In genomic region chr15:12490527-12490926, GRCm38 (mm10) we compare ENCODE assay signal across 9 mouse cellular contexts.
DNase-seq lines count a peak whose midpoint lies in the region; ATAC-seq and TF ChIP-seq lines count a peak whose summit lies in the region.
"Had no signal": no experiment of that assay in that cellular context is flagged by ENCODE, and none has a peak within 500 bp of the region (broad histone marks: within the 10 kb centered on the region; RNA-seq: fewer than 3 reads in every experiment).

No protein-coding gene starts in this region.

- intact Hi-C loops in heart, postnatal 14 days (cut with DNase I), result loop anchor here (5.0 kb wide), 1 partner anchor 108 kb away; no protein-coding TSS in a partner anchor

- 10% methylated on average over 7 of the region's 7 CpGs for WGBS in embryonic facial prominence, embryonic 15.5 days
- 37% methylated on average over 7 of the region's 7 CpGs for WGBS in limb, embryonic 14.5 days
- WGBS in neural tube, embryonic 15.5 days, result 28% methylated on average over 7 of the region's 7 CpGs

- H3K4me1 ChIP-seq in embryonic facial prominence, embryonic 15.5 days, result peaks cover 12% of the 10 kb centered on the region
- peaks cover 21% of the 10 kb centered on the region for H3K4me1 ChIP-seq in limb, embryonic 14.5 days (ENCODE audit: control insufficient read depth, insufficient read depth, low read length)
- H3K4me1 ChIP-seq in neural tube, embryonic 15.5 days, result peaks cover 19% of the 10 kb centered on the region

- peak; percentile 98 for DNase-seq in heart, adult 11 months
- no peak for DNase-seq in heart, adult 8-10 months (ENCODE audit: low spot score)
- DNase-seq in heart, postnatal 14 days, result peak; percentile 49 to 60
- DNase-seq in limb, embryonic 14.5 days (ENCODE audit: low spot score), result no peak
- DNase-seq in cerebellum, adult 18-20 months, result no peak
- DNase-seq in left cerebral cortex, adult 11 months (ENCODE audit: low spot score), result no peak

- no peak overlapping the region for H3K9ac ChIP-seq in embryonic facial prominence, embryonic 15.5 days
- no peak overlapping the region for H3K9ac ChIP-seq in limb, embryonic 14.5 days (ENCODE audit: low read depth, low read length, severe bottlenecking)
- H3K9ac ChIP-seq in neural tube, embryonic 15.5 days (replicated peaks), result no peak overlapping the region

- no peaks in the 10 kb centered on the region for H3K27me3 ChIP-seq in embryonic facial prominence, embryonic 15.5 days
- no peaks in the 10 kb centered on the region for H3K27me3 ChIP-seq in limb, embryonic 14.5 days (ENCODE audit: control insufficient read depth, insufficient read depth, low read length)
- H3K27me3 ChIP-seq in neural tube, embryonic 15.5 days (replicated peaks), result no peaks in the 10 kb centered on the region
- H3K27me3 ChIP-seq: CH12.LX had no signal

- H3K4me2 ChIP-seq in embryonic facial prominence, embryonic 15.5 days (replicated peaks), result no peak overlapping the region
- no peak overlapping the region for H3K4me2 ChIP-seq in limb, embryonic 14.5 days (replicated peaks; ENCODE audit: low read depth, low read length, severe bottlenecking)
- H3K4me2 ChIP-seq in neural tube, embryonic 15.5 days, result no peak overlapping the region

- no peaks in the 10 kb centered on the region for H3K9me3 ChIP-seq in embryonic facial prominence, embryonic 15.5 days (replicated peaks)
- H3K9me3 ChIP-seq in limb, embryonic 14.5 days (ENCODE audit: control insufficient read depth, low read length), result no peaks in the 10 kb centered on the region
- H3K9me3 ChIP-seq in neural tube, embryonic 15.5 days (replicated peaks), result no peaks in the 10 kb centered on the region

- H3K4me3 ChIP-seq in embryonic facial prominence, embryonic 15.5 days (replicated peaks), result no peak overlapping the region
- no peak overlapping the region for H3K4me3 ChIP-seq in limb, embryonic 14.5 days (replicated peaks; ENCODE audit: low read length)
- H3K4me3 ChIP-seq in neural tube, embryonic 15.5 days (replicated peaks), result no peak overlapping the region

- no peaks in the 10 kb centered on the region for H3K36me3 ChIP-seq in embryonic facial prominence, embryonic 15.5 days
- no peaks in the 10 kb centered on the region for H3K36me3 ChIP-seq in limb, embryonic 14.5 days (ENCODE audit: control insufficient read depth, insufficient read depth, low read length)
- H3K36me3 ChIP-seq in neural tube, embryonic 15.5 days, result no peaks in the 10 kb centered on the region

- peak overlapping the region; percentile 79 for H3K27ac ChIP-seq in embryonic facial prominence, embryonic 15.5 days (replicated peaks)
- H3K27ac ChIP-seq in limb, embryonic 14.5 days (replicated peaks; ENCODE audit: low read depth, low read length), result 0 out of 2 replicates have a peak overlapping the region, but pooled peaks have one; percentile 15
- peak overlapping the region; percentile 24 for H3K27ac ChIP-seq in neural tube, embryonic 15.5 days (replicated peaks)

- peak; percentile 45; the same call in 1 of the 2 replicates for ATAC-seq in embryonic facial prominence, embryonic 15.5 days (ENCODE audit: insufficient number of reproducible peaks, low FRiP score, low TSS enrichment, low read depth)
- no peak for ATAC-seq in limb, embryonic 14.5 days (ENCODE audit: low FRiP score, low read depth)
- no peak for ATAC-seq in neural tube, embryonic 15.5 days (ENCODE audit: low FRiP score)

- TF ChIP-seq POLR2A in limb, embryonic 14.5 days (IDR thresholded peaks at IDR 0.05; ENCODE audit: borderline replicate concordance, extremely low read depth, insufficient read depth, insufficient read length), result no peak

Comparison
In these comparisons a context has a peak if more than half of its experiments do, and no peak if none do; other contexts are left out.
1. DNase-seq: peak in heart, adult 11 months (single experiment) and heart, postnatal 14 days (2 of 2); none in heart, adult 8-10 months (single experiment), limb, embryonic 14.5 days (single experiment), cerebellum, adult 18-20 months (0 of 2) and left cerebral cortex, adult 11 months (single experiment).
2. H3K27ac ChIP-seq: peak in every context shown above with its lines; median percentile 79 in embryonic facial prominence, embryonic 15.5 days; 24 in neural tube, embryonic 15.5 days; 15 in limb, embryonic 14.5 days.